Mouse (Mus musculus): ENCODE results near the gene Herc4.
"Not testable (repeated sequence)": the region's sequence is repeated elsewhere in the genome, so short reads cannot be mapped to it uniquely, and the experiment has no call there.

Gene Herc4

DNA sequence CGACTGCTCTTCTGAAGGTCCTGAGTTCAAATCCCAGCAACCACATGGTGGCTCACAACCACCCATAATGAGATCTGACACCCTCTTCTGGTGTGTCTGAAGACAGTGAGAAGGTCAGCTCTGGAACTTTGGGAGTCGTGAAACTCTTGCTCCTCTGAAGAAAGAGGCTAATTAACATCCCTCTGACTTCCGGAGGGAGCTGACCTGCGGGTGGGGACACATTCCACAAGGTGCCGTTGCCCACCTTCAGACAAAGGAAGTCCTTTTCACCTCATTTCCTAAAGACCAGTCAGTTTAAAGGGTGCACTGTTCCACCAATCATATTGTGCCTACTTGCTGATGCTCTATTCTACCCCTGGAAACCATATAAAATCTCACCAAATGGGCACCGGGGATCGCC, 107.5 kb downstream of the Herc4 start:
- not testable (repeated sequence) for DNase-seq (ENCODE audit: low read depth, low spot score)

DNA sequence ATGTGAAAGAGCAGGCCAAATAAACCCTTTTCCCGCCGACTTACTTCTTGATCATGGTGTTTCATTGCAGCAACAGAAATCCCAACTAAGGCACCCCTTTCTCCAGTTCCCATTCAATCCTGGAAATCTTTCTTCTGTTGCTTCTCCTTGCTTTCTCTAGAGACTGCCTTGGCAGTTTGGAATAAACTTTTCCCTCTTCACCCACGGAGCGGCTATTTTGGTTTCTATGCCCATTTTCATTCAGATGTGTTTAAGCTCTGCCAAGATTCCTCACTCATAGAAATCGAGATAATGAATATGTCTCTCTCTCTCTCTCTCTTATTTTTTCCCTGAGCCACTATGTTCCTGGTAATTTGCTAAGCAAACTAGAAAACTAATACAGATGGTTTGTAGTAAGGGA, 108.5 kb downstream of the Herc4 start:
- no peak for DNase-seq (ENCODE audit: low read depth, low spot score)

DNA sequence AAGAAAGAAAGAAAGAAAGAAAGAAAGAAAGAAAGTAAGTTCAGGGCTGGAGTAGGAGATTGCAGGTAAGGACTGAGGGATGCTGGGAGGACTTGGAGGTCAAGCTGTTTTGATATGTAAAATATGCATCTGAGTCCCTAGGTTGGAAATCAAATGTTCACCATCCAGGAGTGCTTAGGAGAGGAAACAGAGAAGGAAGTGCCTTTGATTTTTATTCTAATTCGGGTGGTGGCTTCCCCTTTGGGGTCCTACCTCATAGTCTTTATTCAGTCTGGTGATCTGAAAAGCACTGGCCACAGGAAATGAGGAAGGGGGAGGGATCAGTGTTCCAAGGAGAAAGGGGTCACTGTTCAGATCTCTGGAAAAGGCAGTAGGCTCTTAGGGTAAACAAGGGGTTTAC, 116.9 kb downstream of the Herc4 start:
- no peak for DNase-seq (ENCODE audit: low read depth, low spot score)

DNA sequence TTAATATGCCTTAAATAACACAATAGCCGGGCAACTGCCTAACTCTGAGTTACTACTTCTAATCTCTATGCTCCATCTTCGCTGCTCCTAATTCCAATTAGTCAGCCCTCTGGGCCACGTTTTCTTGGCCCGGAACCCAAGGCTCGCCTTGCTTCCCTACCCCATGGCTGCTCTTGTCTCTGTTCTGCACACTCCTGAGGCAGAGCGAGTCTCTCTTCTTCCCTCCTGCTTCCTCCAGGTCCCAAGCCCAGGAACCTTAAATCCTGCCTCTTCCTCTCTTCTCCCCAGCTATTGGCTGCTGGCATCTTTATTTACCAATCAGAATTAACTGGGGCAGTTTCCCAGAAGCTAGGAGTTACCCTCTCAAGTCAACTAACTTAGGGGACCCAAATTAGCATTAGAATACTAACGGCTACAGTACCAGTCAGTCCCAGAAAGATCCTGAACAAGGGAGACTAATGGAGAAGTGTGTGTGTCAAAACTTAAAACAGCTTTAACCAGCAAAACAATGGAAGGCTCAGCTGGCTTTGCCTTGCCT, 122.4 kb downstream of the Herc4 start:
- no peak for DNase-seq (ENCODE audit: low read depth, low spot score)

DNA sequence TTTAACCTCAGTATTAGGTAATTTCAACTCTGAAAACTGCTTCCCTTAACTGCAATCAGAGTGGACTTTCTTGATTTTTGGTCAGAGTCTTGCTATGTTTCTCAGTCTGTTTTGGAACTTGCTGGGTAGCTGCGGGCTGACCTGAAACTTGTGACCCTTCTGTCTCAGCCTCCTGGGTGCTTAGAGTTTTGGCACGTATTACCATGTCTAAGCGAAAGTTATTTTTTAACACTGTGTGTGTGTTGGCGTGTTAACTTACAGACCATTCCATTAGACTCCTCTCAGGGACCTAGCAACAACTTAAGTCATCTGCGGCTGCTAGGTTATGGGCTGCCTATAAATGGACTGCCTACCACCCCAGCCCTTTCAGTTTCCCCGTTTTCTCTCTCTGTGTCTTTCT, 123.8 kb downstream of the Herc4 start:
- DNase-seq (ENCODE audit: low read depth, low spot score), result no peak
